Mouse (Mus musculus): Measurements from ENCODE around the gene Gm49388. TPM values are rescaled to one million over a fixed set of nuclear protein-coding genes. Genes with fewer than 3 reads are reported as not detected.

Gm49388 gene
- polyA plus RNA-seq, 1 experiment from 2014 or later: not detected

- peaks cover 71% of the 10 kb centered on the region for H3K36me3 ChIP-seq (ENCODE audit: control insufficient read depth, insufficient read depth, low read length)
- no peaks in the 10 kb centered on the region for H3K9me3 ChIP-seq (ENCODE audit: control insufficient read depth, low read depth, low read length)
- ATAC-seq (ENCODE audit: insufficient number of reproducible peaks, insufficient read depth, low FRiP score, low read depth): no peak
- H3K27ac ChIP-seq (ENCODE audit: low read length): no peak overlapping the region
- no peak overlapping the region for H3K4me3 ChIP-seq (ENCODE audit: low read depth, low read length)
- WGBS: 87% methylated on average over 19 of the region's 19 CpGs
- peaks cover 7% of the 10 kb centered on the region; the same call in 1 of the 2 replicates for H3K4me1 ChIP-seq (ENCODE audit: control insufficient read depth, insufficient read depth, low read length)
- no peak overlapping the region for H3K9ac ChIP-seq (replicated peaks; ENCODE audit: low read depth, low read length)
- H3K27me3 ChIP-seq (ENCODE audit: control insufficient read depth, insufficient read depth, low read length): no peaks in the 10 kb centered on the region
- no peak overlapping the region for H3K4me2 ChIP-seq (replicated peaks; ENCODE audit: low read depth, low read length)
These were observed 35.0 kb upstream of the Gm49388 start for GRCm38 (mm10) chr7:127750131-127751127.

- Histone ChIP-seq H3K9me3 (ENCODE audit: control insufficient read depth, low read depth, low read length) (no peaks in the 10 kb centered on the region), H3K9ac (replicated peaks; ENCODE audit: low read depth, low read length) (no peak overlapping the region), H3K4me1 (ENCODE audit: control insufficient read depth, insufficient read depth, low read length) (peaks cover 7% of the 10 kb centered on the region; the same call in 1 of the 2 replicates), H3K27me3 (ENCODE audit: control insufficient read depth, insufficient read depth, low read length) (no peaks in the 10 kb centered on the region), H3K4me3 (ENCODE audit: low read depth, low read length) (no peak overlapping the region), H3K36me3 (ENCODE audit: control insufficient read depth, insufficient read depth, low read length) (peaks cover 81% of the 10 kb centered on the region), H3K27ac (ENCODE audit: low read length) (no peak overlapping the region), H3K4me2 (replicated peaks; ENCODE audit: low read depth, low read length) (no peak overlapping the region)
- 91% methylated on average over 5 of the region's 5 CpGs for WGBS
- ATAC-seq (ENCODE audit: insufficient number of reproducible peaks, insufficient read depth, low FRiP score, low read depth): no peak
These were observed 33.8 kb upstream of the Gm49388 start for GRCm38 (mm10) chr7:127751619-127752018.

- Histone ChIP-seq H3K9ac (replicated peaks; ENCODE audit: low read depth, low read length) (no peak overlapping the region), H3K4me1 (ENCODE audit: control insufficient read depth, insufficient read depth, low read length) (peaks cover 7% of the 10 kb centered on the region; the same call in 1 of the 2 replicates)
- no peak for ATAC-seq (ENCODE audit: insufficient number of reproducible peaks, insufficient read depth, low FRiP score, low read depth)
These were observed 33.3 kb upstream of the Gm49388 start for GRCm38 (mm10) chr7:127752069-127752468.

GRCm38 (mm10) chr7:127753158-127753557 is 32.2 kb upstream of the Gm49388 start:
- H3K27me3 ChIP-seq (ENCODE audit: control insufficient read depth, insufficient read depth, low read length): no peaks in the 10 kb centered on the region
- H3K36me3 ChIP-seq (ENCODE audit: control insufficient read depth, insufficient read depth, low read length): peaks cover 94% of the 10 kb centered on the region
- no peaks in the 10 kb centered on the region for H3K9me3 ChIP-seq (ENCODE audit: control insufficient read depth, low read depth, low read length)
- peaks cover under 1% of the 10 kb centered on the region; the same call in 1 of the 2 replicates for H3K4me1 ChIP-seq (ENCODE audit: control insufficient read depth, insufficient read depth, low read length)
- no peak overlapping the region for H3K9ac ChIP-seq (replicated peaks; ENCODE audit: low read depth, low read length)
- no peak overlapping the region for H3K4me2 ChIP-seq (replicated peaks; ENCODE audit: low read depth, low read length)
- H3K4me3 ChIP-seq (ENCODE audit: low read depth, low read length): no peak overlapping the region
- no peak for ATAC-seq (ENCODE audit: insufficient number of reproducible peaks, insufficient read depth, low FRiP score, low read depth)
- H3K27ac ChIP-seq (ENCODE audit: low read length): no peak overlapping the region
- WGBS: 68% methylated on average over 5 of the region's 5 CpGs

More at GRCm38 (mm10) chr7:127752069-127752468, 33.3 kb upstream of the Gm49388 start:
- WGBS: 94% methylated on average over 27 of the region's 27 CpGs
- H3K4me2 ChIP-seq (replicated peaks; ENCODE audit: low read depth, low read length): no peak overlapping the region
- no peaks in the 10 kb centered on the region for H3K27me3 ChIP-seq (ENCODE audit: control insufficient read depth, insufficient read depth, low read length)
- H3K36me3 ChIP-seq (ENCODE audit: control insufficient read depth, insufficient read depth, low read length): peaks cover 86% of the 10 kb centered on the region
- no peak overlapping the region for H3K4me3 ChIP-seq (ENCODE audit: low read depth, low read length)
- H3K27ac ChIP-seq (ENCODE audit: low read length): no peak overlapping the region
- no peaks in the 10 kb centered on the region for H3K9me3 ChIP-seq (ENCODE audit: control insufficient read depth, low read depth, low read length)

GRCm38 (mm10) chr7:127753741-127754140 is 31.7 kb upstream of the Gm49388 start:
- ATAC-seq (ENCODE audit: insufficient number of reproducible peaks, insufficient read depth, low FRiP score, low read depth): no peak
- no peaks in the 10 kb centered on the region for H3K27me3 ChIP-seq (ENCODE audit: control insufficient read depth, insufficient read depth, low read length)
- no peak overlapping the region for H3K27ac ChIP-seq (ENCODE audit: low read length)
- WGBS: 87% methylated on average over 7 of the region's 7 CpGs
- H3K4me3 ChIP-seq (ENCODE audit: low read depth, low read length): no peak overlapping the region
- no peaks in the 10 kb centered on the region for H3K9me3 ChIP-seq (ENCODE audit: control insufficient read depth, low read depth, low read length)
- H3K4me2 ChIP-seq (replicated peaks; ENCODE audit: low read depth, low read length): no peak overlapping the region
- H3K9ac ChIP-seq (replicated peaks; ENCODE audit: low read depth, low read length): no peak overlapping the region
- no peaks in the 10 kb centered on the region for H3K4me1 ChIP-seq (ENCODE audit: control insufficient read depth, insufficient read depth, low read length)
- H3K36me3 ChIP-seq (ENCODE audit: control insufficient read depth, insufficient read depth, low read length): peaks cover 89% of the 10 kb centered on the region

GRCm38 (mm10) chr7:127759716-127760115 is 25.7 kb upstream of the Gm49388 start:
- Histone ChIP-seq H3K27ac (ENCODE audit: low read length) (no peak overlapping the region), H3K9me3 (ENCODE audit: control insufficient read depth, low read depth, low read length) (no peaks in the 10 kb centered on the region), H3K9ac (replicated peaks; ENCODE audit: low read depth, low read length) (no peak overlapping the region), H3K4me1 (ENCODE audit: control insufficient read depth, insufficient read depth, low read length) (no peaks in the 10 kb centered on the region), H3K4me2 (replicated peaks; ENCODE audit: low read depth, low read length) (no peak overlapping the region), H3K4me3 (ENCODE audit: low read depth, low read length) (no peak overlapping the region), H3K27me3 (ENCODE audit: control insufficient read depth, insufficient read depth, low read length) (no peaks in the 10 kb centered on the region), H3K36me3 (ENCODE audit: control insufficient read depth, insufficient read depth, low read length) (peaks cover 56% of the 10 kb centered on the region)
- WGBS: 52% methylated on average over 6 of the region's 6 CpGs
- ATAC-seq (ENCODE audit: insufficient number of reproducible peaks, insufficient read depth, low FRiP score, low read depth): no peak

- Histone ChIP-seq H3K9ac (replicated peaks; ENCODE audit: low read depth, low read length) (no peak overlapping the region), H3K4me3 (ENCODE audit: low read depth, low read length) (no peak overlapping the region), H3K36me3 (ENCODE audit: control insufficient read depth, insufficient read depth, low read length) (peaks cover 55% of the 10 kb centered on the region), H3K9me3 (ENCODE audit: control insufficient read depth, low read depth, low read length) (no peaks in the 10 kb centered on the region), H3K4me1 (ENCODE audit: control insufficient read depth, insufficient read depth, low read length) (no peaks in the 10 kb centered on the region), H3K27me3 (ENCODE audit: control insufficient read depth, insufficient read depth, low read length) (no peaks in the 10 kb centered on the region), H3K4me2 (replicated peaks; ENCODE audit: low read depth, low read length) (no peak overlapping the region), H3K27ac (ENCODE audit: low read length) (no peak overlapping the region)
- 71% methylated on average over 3 of the region's 3 CpGs for WGBS
- ATAC-seq (ENCODE audit: insufficient number of reproducible peaks, insufficient read depth, low FRiP score, low read depth): no peak
These were observed 24.9 kb upstream of the Gm49388 start for GRCm38 (mm10) chr7:127760478-127760877.

- no peaks in the 10 kb centered on the region for H3K9me3 ChIP-seq (ENCODE audit: control insufficient read depth, low read depth, low read length)
- H3K4me3 ChIP-seq (ENCODE audit: low read depth, low read length): no peak overlapping the region
- H3K36me3 ChIP-seq (ENCODE audit: control insufficient read depth, insufficient read depth, low read length): peaks cover 55% of the 10 kb centered on the region
- 42% methylated on average over 7 of the region's 7 CpGs for WGBS
- ATAC-seq (ENCODE audit: insufficient number of reproducible peaks, insufficient read depth, low FRiP score, low read depth): no peak; the same call in 1 of the 2 replicates
- no peak overlapping the region for H3K27ac ChIP-seq (ENCODE audit: low read length)
- H3K4me1 ChIP-seq (ENCODE audit: control insufficient read depth, insufficient read depth, low read length): no peaks in the 10 kb centered on the region
- H3K27me3 ChIP-seq (ENCODE audit: control insufficient read depth, insufficient read depth, low read length): no peaks in the 10 kb centered on the region
- H3K9ac ChIP-seq (replicated peaks; ENCODE audit: low read depth, low read length): no peak overlapping the region
- H3K4me2 ChIP-seq (replicated peaks; ENCODE audit: low read depth, low read length): no peak overlapping the region
These were observed 24.4 kb upstream of the Gm49388 start for GRCm38 (mm10) chr7:127761026-127761425.
